Mouse (Mus musculus) spleen, postnatal 4 days (tissue): Measurements from ENCODE around the gene Slf2.
A peak's percentile ranks its signal among the peaks of the same experiment; 100 is the strongest.

Experiments
- DNase-seq, 2 experiments: peaks; one replicate each; pipeline ENCODE4 v3.0.0; 2022; ENCODE audit warnings: low spot score in 2 of 2

Slf2 gene

DNA sequence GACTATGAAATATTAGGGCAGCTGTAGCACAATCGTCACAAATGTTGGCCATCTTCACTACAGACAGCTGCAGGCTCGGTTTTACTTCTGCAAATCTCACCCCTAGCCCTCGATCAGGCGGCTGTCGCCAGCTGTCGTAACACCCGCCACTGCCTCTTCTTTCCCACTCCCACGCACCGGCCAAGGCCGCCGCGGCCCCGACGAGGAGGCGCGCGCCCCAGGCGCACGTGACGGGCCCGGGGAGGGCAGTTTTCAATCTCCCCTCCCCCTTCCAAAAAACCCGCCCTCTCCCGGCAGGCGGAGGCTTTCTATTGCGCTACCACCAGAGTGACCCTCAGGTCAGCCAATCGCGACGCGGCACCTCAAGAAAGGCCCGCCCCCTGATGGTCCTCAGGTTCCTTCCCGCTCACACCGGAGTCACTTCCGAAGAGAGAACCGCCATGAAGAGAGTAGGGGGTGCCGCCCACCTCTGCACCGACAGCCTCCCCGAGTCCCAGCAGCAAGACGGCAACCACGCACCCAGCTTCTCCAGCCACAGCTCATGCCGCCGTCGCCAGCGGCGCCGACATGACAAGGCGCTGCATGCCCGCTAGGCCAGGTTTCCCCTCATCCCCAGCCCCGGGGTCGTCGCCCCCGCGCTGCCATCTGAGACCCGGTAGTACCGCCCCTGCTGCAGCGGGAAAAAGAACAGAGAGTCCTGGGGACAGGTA is at the start of gene Slf2:
Gene Slf2 (plus strand): TSS at position 408 of the 710 bp plus-strand sequence.
- DNase-seq: peak; percentile 98 to 99

DNA sequence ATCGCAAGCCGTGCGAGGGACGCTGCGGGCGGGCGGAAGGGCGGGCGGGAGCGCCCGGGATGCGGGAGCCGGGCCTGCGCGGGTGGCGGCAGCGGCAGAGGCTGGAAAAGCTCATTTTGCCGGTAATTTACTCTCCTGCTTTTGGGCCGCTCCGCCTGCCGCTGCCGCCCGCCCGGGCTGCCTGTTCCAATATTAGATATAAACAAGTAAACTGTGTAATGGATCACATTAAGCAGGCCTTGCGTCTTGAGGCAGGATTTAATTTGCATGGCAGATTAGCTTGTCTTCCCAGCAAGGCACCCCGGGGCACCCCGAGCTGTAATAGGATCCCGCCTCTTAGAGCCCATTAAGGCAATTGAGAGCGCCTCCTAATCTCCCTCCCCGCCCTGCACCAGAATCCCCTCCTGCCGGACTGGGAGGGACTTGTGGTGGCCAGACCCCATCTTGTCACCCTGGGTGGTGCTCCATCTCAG is 48.4 kb upstream of the Slf2 start:
- DNase-seq: no peak

DNA sequence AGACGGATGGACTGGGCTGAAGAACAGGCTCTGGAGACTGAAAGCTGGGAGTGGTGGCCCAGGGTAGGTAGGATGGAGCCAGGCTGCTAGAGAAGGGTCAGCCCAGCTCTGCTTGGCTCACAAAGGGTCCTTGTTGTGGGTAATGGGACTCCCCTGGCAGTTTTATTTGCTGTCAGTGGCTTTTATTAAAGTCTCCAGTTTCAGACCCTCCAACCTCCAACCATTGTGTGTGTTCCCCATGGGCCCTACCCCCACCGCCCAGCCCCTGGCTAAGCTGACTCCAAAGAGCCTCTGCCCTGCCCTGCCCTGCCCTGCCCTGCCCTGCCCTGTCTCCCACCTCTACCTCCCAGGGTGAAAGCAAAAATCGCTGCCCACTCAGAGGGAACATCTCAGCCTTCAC is 46.6 kb upstream of the Slf2 start:
- no peak for DNase-seq

DNA sequence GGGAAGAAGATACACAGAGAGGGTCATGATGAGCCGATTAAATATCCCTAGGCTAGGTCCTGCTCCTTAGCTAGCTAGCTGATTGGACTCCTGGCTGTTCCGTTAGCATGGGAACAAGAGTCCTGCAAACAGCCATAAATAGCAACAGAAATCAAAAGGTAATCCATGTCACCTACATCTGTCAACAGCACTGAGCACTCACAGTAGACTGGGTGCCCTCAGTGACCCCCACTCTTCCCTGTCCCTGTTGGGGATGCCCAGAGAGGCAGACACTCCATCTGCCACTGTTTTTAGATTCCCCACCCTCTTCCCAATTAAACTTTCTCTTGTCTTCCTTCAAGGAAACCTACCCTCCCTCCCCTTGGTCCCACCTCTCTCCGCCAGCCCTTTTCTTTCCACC is 44.5 kb upstream of the Slf2 start:
- DNase-seq: no peak

DNA sequence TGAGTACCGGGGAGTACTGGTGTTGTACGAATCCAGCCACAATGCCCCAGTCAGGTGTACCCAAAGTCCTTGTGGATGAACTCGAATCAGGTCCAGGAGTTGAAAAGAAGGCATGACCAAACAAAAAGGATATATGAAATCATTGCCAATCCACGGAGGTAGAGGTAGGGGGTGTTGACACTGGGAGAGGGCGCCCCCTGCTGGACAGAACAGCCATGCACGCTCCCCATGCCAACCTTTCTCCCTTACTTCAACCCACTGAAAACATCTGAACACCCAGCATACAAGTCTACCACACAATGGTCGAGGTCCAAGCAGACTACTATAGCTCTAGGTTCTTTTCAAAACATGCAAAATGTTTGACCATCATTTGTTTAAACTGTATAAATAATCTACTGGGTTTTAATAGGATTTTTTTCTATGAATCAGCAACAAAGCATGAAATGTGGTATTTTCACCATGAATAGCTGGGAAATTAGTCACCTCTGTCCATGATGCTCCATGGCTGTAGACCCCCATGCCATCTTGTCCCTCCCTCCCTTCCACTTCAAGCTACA is 43.2 kb upstream of the Slf2 start:
- peak; percentile 52 to 88 for DNase-seq

DNA sequence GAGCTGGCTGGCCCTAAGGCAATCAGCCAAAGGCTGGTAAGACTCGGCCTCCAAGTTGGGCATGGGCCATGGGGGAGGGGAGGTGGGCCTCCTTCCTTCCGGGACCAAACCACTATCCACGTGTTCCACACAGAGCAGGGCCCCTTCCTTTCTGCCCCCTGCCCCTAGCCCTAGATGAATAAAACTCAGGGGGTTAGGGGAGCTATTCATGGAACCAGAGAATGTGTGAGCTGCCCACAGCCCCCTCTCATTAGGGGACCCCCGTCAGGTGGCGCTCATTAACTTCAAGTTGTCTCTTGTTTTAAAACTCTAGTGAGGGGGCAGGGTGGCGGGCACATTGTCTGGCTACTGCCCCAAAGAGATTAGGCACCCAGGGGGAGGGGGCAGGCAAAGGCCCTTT is 41.4 kb upstream of the Slf2 start:
- no peak for DNase-seq

DNA sequence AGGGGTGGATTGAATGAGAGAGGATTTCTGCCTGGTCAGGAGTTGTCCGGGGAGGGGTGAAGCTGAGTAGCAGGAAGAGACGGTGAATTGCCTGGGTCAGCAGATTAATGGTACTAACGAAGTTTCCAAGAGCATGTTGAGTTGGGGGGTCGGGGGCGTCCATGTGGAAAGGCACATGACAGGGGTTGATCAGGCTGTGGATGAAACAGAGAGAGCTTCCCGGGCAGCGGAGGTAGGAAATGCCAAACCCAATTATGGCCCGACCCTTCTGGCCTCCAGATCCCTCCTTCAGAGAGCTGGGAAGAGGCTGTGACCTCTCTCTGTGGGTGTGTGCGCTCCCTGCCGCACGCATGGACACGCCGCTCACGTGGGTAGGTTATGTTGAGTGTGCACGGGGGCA is 39.5 kb upstream of the Slf2 start:
- DNase-seq: no peak

DNA sequence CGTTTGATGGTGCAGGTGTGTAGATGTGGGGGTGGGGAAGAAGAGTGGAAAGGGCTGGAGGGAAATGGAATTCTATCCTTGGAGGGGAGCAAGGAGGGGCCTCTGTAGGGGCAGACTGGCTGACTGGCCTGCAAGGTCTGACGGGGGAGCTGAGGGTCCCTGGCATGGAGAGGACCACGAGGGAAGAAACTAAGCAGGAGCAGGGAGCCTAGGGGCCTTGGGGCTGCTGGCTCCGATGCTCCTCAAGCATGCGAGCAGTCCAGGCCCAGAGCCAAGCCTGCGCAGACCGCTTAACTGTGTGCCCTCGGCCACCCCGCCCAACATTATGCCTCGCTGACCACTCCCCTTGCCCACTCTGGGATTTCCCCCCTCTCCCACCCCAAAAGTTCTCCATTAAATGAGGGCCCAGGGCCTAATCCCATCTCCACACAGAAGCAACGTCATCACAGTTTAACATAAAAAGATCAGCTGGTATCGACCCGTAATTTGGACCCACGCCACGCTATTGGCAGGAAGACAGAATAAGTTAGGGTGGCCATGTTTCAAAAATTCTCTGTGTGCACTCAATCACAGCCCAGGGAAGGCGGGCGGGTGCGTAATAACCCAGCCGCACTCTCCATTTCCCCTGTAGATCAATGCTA is 37.6 kb upstream of the Slf2 start:
- no peak for DNase-seq

DNA sequence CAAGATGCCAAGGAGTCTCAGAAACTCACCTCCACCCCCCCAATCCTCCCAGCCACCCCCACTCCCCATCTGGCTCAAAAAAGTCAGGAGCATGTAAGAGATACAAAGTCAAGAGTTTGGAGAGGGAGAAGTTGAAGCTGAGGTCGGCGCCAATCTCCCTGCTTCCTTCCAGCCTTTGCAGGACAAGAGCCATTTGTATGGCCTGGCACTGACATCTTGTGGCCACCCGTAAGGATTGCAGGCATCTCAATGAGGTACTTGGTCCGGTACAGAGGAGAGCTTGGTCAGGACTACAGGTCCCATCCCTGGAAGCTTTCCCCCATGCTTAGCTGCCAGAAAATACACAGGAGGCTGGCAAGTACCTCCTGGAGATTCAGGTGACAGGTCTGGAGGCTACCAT is 35.7 kb upstream of the Slf2 start:
- DNase-seq: peak; percentile 27 to 71

DNA sequence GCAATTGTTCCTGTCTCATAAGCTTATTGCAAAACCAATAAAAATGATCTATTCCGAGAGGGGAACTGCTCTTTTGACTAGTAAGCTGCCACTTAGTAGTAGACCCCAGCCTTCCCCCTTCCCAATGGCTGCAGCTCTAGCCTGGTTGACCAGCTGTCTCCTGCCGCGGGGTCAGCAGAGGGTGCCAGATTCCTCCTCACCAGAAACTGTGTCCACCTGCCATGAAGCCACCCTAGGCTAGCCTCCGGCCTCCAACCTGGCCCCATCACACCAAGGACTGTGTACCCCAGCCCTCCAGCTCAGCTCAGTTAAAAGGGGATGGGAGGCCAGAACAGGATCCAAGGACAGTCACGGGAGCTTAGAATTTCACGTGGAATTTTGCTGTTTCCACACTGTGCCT is 34.5 kb upstream of the Slf2 start:
- no peak for DNase-seq

DNA sequence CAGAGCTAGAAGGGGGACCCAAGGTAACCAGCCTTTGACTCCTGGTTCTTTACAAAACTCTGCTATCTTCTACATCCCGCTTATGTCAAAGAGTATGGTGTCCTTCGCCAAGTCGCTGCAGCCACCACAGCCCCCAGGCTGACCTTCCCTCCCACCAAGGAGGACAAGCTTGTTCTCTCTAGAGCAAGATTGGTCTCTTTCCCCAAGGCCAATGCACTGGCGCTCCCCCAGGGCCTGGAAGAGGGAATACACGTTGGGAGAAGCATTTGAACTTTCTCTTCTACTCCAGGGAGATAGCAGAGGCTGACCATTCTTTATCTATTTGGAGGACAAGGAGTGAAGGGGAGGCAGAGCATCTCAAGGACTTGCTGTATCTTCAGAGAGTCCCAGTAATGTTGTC is 33.4 kb upstream of the Slf2 start:
- no peak for DNase-seq

DNA sequence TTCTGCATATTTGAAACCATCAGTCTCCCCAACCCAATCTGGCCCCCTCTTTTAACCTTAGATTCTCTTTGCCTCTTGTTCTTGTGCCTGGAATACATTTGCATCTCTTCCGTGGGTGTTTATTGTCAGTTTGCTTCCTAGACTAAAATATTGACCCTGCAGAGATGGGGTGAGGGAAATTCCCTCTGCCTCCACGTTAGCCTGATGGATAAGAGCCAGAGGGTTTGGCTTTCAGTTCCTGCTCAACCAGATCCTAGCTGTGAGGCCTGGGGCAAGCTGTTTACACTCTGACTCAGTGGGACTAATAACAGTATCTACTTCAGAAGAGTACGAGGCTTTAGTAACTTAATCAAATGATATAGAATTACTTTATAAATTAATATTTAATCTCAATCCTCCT is 32.3 kb upstream of the Slf2 start:
- DNase-seq: no peak

DNA sequence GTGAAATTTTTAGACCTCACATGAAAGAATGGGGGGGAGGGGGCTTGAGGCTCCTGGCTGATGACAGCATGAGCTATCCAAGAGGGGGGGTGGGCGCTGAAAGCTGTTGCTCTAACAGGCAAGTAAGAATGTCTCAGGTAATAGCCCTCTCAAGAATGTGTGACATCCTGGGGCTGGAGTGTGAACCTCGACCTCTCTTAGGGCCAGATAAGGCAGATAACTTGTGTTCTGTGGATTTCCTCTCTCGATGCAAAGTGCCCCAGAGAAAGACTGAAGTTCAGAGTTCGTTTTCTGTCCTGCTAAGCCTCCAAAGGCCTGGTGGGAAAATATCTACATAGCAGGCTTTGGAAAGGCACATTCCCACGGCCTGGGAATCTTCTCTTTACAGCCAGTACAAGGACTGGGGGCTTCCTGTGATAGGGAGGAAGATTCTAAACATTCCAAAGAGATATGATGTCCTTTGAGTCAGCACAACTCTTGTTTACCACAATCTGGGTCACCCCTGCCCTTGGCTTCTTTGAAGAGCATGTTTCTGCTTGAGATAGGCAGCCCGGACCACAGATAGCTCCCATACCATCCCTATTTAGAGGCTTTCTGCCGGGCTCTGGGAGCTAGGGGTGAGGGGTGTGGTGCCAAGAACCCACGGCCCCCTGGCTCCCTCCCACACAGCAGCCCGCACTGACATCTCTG is 31.7 kb upstream of the Slf2 start:
- DNase-seq: no peak

DNA sequence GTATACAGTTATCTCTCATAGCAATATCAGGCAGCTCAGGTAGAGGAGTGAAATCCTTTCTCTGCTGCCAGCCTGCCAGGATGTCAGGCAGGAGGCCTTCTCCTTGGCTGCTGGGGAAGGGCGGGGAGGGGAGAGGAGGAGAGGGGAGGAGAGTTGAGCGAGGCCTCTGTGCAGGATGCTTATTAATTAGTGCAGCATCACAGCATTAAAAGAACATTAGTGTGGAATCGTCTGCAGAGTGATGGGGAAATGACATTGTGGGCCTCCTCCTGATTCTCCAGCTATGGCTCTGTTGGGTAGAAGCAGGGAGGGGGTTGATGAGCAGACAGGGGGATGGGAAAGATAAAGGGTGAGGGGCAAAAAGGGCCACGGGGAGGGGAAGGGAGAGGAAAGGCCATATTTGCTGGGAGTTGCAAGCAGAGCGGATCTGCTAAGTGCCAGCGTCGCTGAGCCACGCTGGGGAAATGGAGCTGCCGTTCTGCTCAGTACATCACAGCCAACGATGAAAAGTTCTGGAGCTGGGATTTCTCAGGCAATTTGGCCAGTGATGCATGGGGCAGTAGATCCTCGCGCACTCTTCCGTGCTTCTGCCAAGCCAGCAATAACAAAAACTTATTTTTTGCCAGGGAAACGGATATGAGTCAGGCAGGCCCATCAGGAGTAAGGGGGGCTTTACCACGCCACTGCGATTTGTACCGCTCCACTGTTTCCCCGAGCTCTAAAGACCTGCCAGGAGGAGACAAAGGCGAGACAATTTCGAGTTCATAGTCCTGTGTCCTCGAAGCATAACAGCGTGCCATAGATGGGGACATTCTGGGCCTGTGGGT is 30.8 kb upstream of the Slf2 start:
- no peak for DNase-seq

DNA sequence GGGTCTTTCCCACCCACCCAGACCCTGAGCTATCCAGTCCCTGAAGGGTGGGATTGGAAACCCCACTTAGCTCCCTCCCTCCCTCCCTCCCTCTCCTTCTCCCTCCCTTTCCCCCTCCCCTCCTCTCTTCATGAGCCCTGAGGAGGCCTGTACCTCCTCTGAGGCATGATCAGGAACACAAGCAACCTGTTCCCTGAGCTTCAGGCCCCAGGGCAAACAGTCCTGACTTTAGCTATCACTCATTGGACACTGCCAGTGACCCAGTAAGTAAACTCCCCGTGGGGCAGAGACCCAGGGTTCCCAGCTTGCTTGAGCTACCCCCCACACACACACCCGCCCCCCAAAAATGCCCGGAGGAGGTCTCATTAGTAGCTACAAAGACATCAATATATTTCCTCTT is 29.9 kb upstream of the Slf2 start:
- DNase-seq: no peak

DNA sequence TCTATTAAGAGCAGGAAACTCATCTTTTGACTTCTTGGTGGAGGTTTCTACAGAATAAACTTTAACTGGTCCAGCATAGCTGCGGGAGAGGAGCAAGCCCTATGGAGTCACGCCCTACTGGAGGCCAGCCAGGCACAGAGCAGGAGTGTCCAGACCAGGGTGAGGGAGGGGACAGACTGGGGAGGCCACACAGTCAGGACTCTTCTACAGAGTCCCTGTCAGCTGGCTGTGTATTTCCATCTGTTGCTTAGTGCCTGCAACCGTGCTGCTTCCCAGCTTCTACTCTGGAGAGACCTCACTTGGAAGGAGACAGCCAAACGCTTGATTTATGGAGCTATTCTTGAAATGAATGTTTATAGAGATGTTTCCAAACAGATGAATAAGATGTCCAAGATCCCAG is 28.6 kb upstream of the Slf2 start:
- DNase-seq: no peak

DNA sequence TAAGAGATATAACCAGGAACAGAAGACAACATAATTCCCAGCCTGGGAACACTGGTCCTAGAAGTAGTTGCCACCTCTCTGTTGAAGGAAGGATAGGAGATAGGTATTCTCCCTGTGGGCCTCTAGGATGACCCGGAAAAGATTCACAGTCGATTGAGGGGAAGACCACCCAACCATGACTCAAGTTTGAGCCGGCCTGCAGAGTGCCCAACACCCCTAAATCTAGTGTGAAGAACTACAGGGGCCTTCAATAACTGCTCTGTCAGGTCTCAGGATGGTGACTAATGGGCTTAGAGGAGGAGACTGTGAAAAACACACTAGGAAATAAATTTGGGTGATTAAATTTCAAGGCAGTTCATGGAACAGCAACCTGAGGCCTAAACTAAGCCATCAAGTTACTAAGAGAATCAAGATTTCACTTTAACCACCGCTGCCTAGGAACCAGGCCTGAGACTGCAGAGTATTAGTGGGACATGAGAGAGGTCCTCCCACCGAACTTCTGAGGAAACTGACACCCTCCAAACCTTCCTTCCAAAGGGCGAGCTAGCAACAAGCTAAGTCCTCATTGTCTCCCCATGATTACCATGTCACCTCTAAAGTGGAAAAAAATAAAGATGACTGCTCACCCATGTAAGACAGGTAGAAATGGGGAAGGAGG is 27.5 kb upstream of the Slf2 start:
- no peak for DNase-seq

DNA sequence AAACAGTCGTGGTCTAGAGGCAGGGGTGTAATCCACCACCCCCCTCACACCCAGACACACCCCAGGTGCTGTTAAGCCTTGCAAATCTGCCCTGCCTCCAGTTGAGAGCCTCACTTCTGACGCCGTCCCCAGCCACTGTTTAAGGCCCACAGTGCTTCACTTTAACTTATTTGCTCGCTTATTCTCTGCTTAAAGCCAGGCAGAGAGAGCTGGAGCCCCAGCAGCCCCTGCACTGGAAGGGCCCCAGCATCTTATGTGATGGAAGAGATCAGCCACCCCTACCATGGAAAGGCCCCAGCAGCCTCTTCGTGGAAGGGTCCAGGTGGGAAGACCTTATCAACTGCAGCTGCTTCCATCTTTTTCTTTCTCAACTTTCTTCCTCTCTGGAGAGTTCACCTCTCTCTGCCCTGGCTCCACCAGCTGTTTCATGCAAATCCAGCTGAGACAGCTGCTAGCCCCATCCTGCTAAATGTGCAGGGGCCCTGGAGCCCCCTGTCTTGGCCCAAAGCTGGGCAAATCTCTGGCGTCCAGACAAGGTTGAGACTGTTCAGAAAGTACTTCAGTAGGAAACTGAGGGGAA is 26.7 kb upstream of the Slf2 start:
- DNase-seq: no peak

DNA sequence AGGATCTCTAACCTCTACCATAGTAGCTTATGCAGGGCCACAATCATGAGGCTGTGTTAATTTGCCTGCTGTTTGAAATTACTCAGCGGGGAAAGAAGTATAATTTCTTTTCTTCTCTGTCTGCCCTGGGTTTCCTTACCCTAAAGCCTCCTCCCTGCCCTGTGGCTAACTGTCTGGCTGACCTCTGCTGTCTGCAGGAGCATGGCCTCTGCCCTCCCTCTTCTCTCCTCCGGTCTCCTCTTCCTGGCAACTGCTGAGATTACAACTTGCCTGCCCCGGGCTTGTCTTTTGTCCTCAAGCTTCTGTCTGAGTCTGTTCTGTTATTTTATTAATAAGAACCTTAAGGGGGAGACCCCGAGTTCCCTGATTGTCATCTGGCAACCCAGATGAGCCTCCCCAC is 25.6 kb upstream of the Slf2 start:
- DNase-seq: no peak

DNA sequence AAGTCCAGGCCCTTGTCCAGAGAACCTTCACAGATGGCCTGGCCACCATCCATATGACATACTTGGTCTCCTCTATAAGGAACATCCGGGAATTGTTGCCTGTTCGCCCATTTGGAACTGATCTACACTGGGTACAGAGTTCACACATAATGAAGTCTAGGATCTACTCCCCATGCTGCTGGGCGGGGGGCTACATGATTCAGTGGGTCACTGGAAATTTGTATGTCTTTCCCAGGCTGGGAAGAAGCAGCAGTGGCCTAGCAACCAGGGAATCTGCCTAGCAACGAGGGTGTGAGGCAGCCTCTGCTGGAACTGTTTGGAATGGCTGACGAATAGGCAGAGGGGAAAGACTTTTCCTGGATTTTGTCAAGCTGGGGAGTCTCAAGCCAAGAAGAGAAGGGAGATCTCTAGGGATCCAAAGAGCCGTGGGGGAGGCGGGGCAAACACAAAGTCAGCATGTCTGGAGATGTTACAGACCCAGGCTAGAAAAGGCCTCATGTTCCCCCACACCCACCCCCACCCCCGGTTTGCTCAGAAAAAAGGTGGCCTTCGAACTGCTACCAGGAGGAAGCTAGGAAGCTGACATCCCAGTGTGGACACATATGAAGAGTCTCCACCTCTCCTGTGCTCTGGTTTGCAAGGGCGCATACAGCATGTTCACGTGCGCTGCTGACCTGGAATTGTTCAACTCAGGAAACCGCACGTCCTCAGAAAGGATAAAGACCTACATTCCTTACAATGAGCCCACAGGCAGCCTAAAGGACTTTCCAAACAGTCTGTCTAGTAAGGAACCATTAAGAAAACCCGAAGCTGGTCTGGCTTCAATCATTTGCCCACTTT is 22.9 kb upstream of the Slf2 start:
- no peak for DNase-seq
